Mouse (Mus musculus) myocyte (in vitro differentiated cells): ENCODE results near the gene Arl4c. TPM values are rescaled to one million over a fixed set of nuclear protein-coding genes. Genes with fewer than 3 reads are reported as not detected.

Experiments
- H3K27me3 ChIP-seq: one replicate; pipeline ENCODE4 v1.6.1; 2011; ENCODE audit not compliant: control insufficient read depth, insufficient read depth, insufficient read length
- H3K36me3 ChIP-seq: one replicate; pipeline ENCODE4 v1.6.1; 2011; ENCODE audit not compliant: control insufficient read depth, insufficient read depth
- H3K4me2 ChIP-seq: one replicate; pipeline ENCODE4 v1.6.1; 2011; ENCODE audit warnings: low read depth, control low read depth
- H3K4me3 ChIP-seq: one replicate; pipeline ENCODE4 v1.5.1; 2011; ENCODE audit warnings: mild to moderate bottlenecking, control low read depth, moderate library complexity
- H3K79me2 ChIP-seq: one replicate; pipeline ENCODE4 v1.6.1; 2011; ENCODE audit not compliant: control insufficient read depth, insufficient read depth
- H3ac ChIP-seq: one replicate; pipeline ENCODE4 v1.6.1; 2011; ENCODE audit not compliant: control insufficient read depth, insufficient read length
- CEBPB ChIP-seq: IDR thresholded peaks from 2 replicates; pipeline ENCODE4 v1.6.1; 2011; ENCODE audit warnings: mild to moderate bottlenecking, moderate library complexity; ENCODE audit not compliant: poor library complexity, insufficient read depth, severe bottlenecking
- E2F4 ChIP-seq: IDR thresholded peaks from one replicate; pipeline ENCODE4 v1.6.1; 2011; ENCODE audit warnings: mild to moderate bottlenecking, control low read depth, moderate library complexity; ENCODE audit not compliant: insufficient read depth
- MAX ChIP-seq: IDR thresholded peaks from one replicate; pipeline ENCODE4 v1.6.1; 2011; ENCODE audit warnings: low read depth, mild to moderate bottlenecking, control low read depth
- MYOD1 ChIP-seq, 3 experiments: IDR thresholded peaks; one replicate each; pipeline ENCODE4 v1.6.1; 2011; ENCODE audit warnings: control low read depth in 2 of 3, low read depth in 2 of 3, mild to moderate bottlenecking in 2 of 3, moderate library complexity in 1 of 3; ENCODE audit not compliant: insufficient read length in 2 of 3, control insufficient read depth in 1 of 3
- MYOG ChIP-seq, 3 experiments: IDR thresholded peaks; one replicate each; pipeline ENCODE4 v1.6.1; 2011; ENCODE audit warnings: control low read depth in 2 of 3, low read depth in 2 of 3, mild to moderate bottlenecking in 2 of 3; ENCODE audit not compliant: insufficient read length in 2 of 3, control insufficient read depth in 1 of 3, insufficient read depth in 1 of 3
- POLR2A ChIP-seq: IDR thresholded peaks from one replicate; pipeline ENCODE4 v1.6.1; 2011; ENCODE audit warnings: low read depth, mild to moderate bottlenecking, control low read depth, moderate library complexity; ENCODE audit not compliant: insufficient read length
- POLR2AphosphoS2 ChIP-seq: IDR thresholded peaks from one replicate; pipeline ENCODE4 v1.6.1; 2011; ENCODE audit warnings: low read depth, control low read depth; ENCODE audit not compliant: insufficient read length
- REST ChIP-seq: IDR thresholded peaks from one replicate; pipeline ENCODE4 v1.6.1; 2011; ENCODE audit warnings: mild to moderate bottlenecking, control low read depth, moderate library complexity; ENCODE audit not compliant: insufficient read depth, insufficient read length
- SRF ChIP-seq: IDR thresholded peaks from one replicate; pipeline ENCODE4 v1.6.1; 2011; ENCODE audit warnings: low read depth; ENCODE audit not compliant: control insufficient read depth, insufficient read length
- TCF12 ChIP-seq: IDR thresholded peaks from one replicate; pipeline ENCODE4 v1.6.1; 2011; ENCODE audit warnings: mild to moderate bottlenecking, control low read depth; ENCODE audit not compliant: poor library complexity, insufficient read depth, severe bottlenecking
- TCF3 ChIP-seq: IDR thresholded peaks from one replicate; pipeline ENCODE4 v1.6.1; 2011; ENCODE audit warnings: low read depth, control low read depth; ENCODE audit not compliant: insufficient read length
- USF1 ChIP-seq: IDR thresholded peaks from one replicate; pipeline ENCODE4 v1.6.1; 2011; ENCODE audit warnings: low read depth, mild to moderate bottlenecking, control low read depth, moderate library complexity
- polyA plus RNA-seq: library from polyadenylated mRNA; unstranded; fragments of >200 nt; fragmentation: generic; extraction: Trizol; gene quantifications from one replicate; pipeline ENCODE4 v1.2.1, GENCODE M21; 2012; ENCODE audit warnings: missing spikeins

The Arl4c gene
- polyA plus RNA-seq, 1 experiment = 25.2 TPM

DNA sequence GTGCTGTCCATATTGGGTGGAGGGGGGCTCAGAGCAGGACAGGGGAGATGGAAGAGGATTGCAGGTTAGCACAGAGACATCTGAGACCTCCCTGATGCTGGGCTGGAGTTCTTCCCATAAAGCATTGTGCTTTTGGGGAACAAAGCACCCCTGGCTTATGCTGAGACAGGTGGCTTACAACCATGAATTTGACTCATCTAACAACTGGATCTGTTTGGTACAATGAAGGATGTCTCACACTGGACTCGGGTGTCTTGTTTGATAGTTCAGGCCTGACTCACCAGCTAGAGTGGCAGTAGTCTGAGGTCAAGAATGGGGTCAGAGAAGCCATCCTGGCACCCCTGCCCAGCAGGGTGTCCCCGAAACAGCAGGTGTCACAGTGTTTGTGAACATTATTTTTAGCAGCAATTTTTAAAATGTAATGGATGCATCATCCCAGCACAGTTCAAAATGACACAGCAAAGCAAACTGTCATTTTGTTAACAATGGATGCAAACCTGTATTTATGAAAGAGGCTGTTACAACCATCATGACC is 9.7 kb downstream of the Arl4c start:
- Histone ChIP-seq H3K4me3 (no peak overlapping the region), H3ac (no peak overlapping the region), H3K4me2 (peak overlapping the region; percentile 32), H3K27me3 (no peaks in the 10 kb centered on the region), H3K79me2 (peaks cover 10% of the 10 kb centered on the region), H3K36me3 (peaks cover 4% of the 10 kb centered on the region)
- TF ChIP-seq SRF (no peak), MYOD1 (IDR thresholded peaks at IDR 0.05; ENCODE audit: control insufficient read depth in 1 of 3, insufficient read length in 2 of 3, low read depth in 2 of 3) (peak in 2 of 3 experiments; percentile 55 to 73), TCF3 (no peak), MYOG (IDR thresholded peaks at IDR 0.05; ENCODE audit: control insufficient read depth in 1 of 3, insufficient read depth in 1 of 3, insufficient read length in 2 of 3, low read depth in 2 of 3) (peak in 2 of 3 experiments; percentile 17 to 53), MAX (no peak)

DNA sequence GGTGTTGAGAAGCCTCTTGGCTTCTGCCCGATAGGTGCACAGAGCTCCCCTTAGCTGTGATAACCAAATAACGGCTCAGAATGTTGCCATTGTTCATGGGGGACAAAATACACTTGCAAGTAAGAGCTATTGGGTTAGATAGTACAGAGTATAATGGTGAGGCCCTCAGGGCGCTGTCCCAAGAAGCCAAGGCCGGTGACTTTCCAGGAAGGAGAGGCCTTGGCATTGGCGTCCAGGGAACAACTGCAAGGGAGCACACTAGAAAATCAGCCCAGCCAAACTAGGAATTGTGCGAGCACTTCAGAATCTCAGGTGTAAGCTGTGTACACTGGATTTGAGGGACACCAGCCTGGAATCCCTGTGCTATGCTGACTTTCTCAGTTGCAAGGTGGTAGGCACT is 11.4 kb downstream of the Arl4c start:
- Histone ChIP-seq H3K36me3 (no peaks in the 10 kb centered on the region), H3K4me3 (no peak overlapping the region), H3K4me2 (no peak overlapping the region), H3ac (no peak overlapping the region), H3K79me2 (no peaks in the 10 kb centered on the region), H3K27me3 (no peaks in the 10 kb centered on the region)
- TF ChIP-seq E2F4 (no peak), MYOG (IDR thresholded peaks at IDR 0.05; ENCODE audit: control insufficient read depth in 1 of 3, insufficient read depth in 1 of 3, insufficient read length in 2 of 3, low read depth in 2 of 3) (no peak)

DNA sequence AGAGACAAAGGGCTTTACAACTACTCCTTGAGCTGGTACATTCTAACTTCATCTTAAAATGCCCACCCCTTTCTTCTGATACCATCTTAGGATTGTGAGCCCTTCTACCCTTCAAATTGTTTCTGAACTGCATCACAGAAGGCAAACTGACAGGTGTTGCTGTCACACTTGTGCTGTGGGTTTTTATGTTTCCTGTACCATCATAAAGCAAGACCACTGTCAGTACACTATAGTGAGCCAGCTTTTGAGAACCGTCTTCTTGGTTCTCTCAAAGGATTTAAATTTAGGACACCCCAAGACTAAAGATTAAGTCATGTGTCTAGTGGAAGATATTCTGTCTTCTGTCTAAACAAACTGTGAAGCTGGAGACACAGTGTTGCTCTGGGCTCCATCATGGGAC is 17.3 kb downstream of the Arl4c start:
- H3ac ChIP-seq = no peak overlapping the region
- no peak overlapping the region for H3K4me3 ChIP-seq
- no peak overlapping the region for H3K4me2 ChIP-seq
- H3K36me3 ChIP-seq = no peaks in the 10 kb centered on the region
- no peaks in the 10 kb centered on the region for H3K79me2 ChIP-seq
- no peaks in the 10 kb centered on the region for H3K27me3 ChIP-seq
- no peak for TF ChIP-seq TCF3
- peak in 1 of 3 experiments; percentile 32 for TF ChIP-seq MYOD1 (IDR thresholded peaks at IDR 0.05; ENCODE audit: control insufficient read depth in 1 of 3, insufficient read length in 2 of 3, low read depth in 2 of 3)

DNA sequence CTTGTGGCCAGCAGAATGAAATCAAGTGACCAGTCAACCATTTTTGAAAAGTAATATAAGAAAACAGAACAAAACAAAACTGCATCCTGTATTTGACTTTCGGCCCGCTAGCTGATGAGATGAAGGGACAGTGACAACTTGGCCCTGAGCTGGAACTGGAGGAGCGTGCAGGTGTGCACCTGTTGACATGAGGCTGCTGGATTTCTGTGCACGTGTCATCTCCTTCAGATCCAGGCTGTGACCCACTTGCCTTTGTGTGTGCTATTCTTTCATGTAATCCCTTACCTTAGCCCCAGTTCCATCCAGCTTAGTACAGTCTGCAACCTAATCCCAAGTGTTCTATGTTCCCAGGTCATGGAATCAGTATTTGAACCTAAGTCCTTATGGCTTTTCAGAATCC is 20.4 kb downstream of the Arl4c start:
- Histone ChIP-seq H3K4me2 (no peak overlapping the region), H3K4me3 (no peak overlapping the region)
- no peak for TF ChIP-seq MYOD1 (IDR thresholded peaks at IDR 0.05; ENCODE audit: control insufficient read depth in 1 of 3, insufficient read length in 2 of 3, low read depth in 2 of 3)
- TF ChIP-seq USF1 = no peak
- no peak for TF ChIP-seq TCF3
- TF ChIP-seq MAX = no peak
- TF ChIP-seq MYOG (IDR thresholded peaks at IDR 0.05; ENCODE audit: control insufficient read depth in 1 of 3, insufficient read depth in 1 of 3, insufficient read length in 2 of 3, low read depth in 2 of 3) = no peak
- no peak for TF ChIP-seq POLR2A
- TF ChIP-seq SRF = no peak
- TF ChIP-seq POLR2AphosphoS2 = no peak
- TF ChIP-seq E2F4 = no peak
- TF ChIP-seq REST = no peak
- no peak for TF ChIP-seq TCF12
- no peak for TF ChIP-seq CEBPB

DNA sequence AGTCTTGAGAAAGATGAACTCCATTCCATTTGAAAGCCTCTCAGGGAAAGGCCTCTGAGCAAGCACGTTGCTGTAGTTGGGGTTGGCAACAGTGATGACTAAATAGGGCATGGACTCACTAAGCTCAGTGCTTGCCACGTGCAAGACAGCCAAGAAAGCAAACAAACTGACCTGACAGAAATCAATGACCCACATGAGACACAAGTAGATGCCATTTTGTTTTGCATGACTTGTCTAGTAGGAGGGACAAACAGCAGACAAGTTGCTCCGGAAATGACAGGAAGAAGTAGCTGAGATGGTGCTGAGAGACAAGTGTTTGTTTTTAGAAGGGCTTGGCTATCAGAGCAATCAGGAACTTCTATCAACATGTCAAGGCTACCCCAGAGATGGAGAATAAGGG is 21.2 kb downstream of the Arl4c start:
- Histone ChIP-seq H3K27me3 (no peaks in the 10 kb centered on the region), H3K36me3 (no peaks in the 10 kb centered on the region), H3K4me3 (no peak overlapping the region), H3ac (no peak overlapping the region), H3K4me2 (no peak overlapping the region), H3K79me2 (no peaks in the 10 kb centered on the region)
- TF ChIP-seq MYOG (IDR thresholded peaks at IDR 0.05; ENCODE audit: control insufficient read depth in 1 of 3, insufficient read depth in 1 of 3, insufficient read length in 2 of 3, low read depth in 2 of 3) (no peak), REST (no peak)

More for the DNA sequence above, 20.4 kb downstream of the Arl4c start:
- Histone ChIP-seq H3ac (no peak overlapping the region), H3K36me3 (no peaks in the 10 kb centered on the region), H3K79me2 (no peaks in the 10 kb centered on the region), H3K27me3 (no peaks in the 10 kb centered on the region)

DNA sequence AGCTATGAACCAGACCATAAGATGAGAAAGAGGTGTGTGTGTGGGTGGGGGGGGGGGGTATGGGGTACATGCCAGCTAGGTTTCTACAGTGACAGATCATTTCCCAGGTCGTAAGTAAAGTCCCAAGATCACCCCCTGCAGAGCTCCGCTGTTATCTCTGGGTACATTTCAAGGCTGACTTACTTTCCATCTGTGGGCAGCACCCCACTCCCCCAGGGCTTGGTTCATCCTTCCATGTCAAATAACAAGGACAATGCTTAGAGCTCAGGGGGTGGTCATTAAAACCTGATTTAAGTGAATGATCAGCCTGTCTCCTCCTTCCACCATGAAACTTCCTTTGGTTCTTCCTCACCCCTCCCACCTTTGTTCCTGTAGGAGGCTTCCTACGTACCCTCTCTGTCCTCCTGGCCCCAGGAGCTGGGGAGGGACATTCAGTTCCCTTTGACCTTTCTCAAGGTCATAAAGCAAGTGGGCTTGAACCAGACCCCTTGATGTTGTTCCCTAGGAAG is 23.7 kb downstream of the Arl4c start:
- no peak for TF ChIP-seq E2F4
- no peak for TF ChIP-seq MYOG (IDR thresholded peaks at IDR 0.05; ENCODE audit: control insufficient read depth in 1 of 3, insufficient read depth in 1 of 3, insufficient read length in 2 of 3, low read depth in 2 of 3)
- TF ChIP-seq REST = no peak
- no peak for TF ChIP-seq TCF3
- TF ChIP-seq CEBPB = no peak
- no peak for TF ChIP-seq TCF12
- no peak for TF ChIP-seq MYOD1 (IDR thresholded peaks at IDR 0.05; ENCODE audit: control insufficient read depth in 1 of 3, insufficient read length in 2 of 3, low read depth in 2 of 3)
- no peak for TF ChIP-seq POLR2AphosphoS2
- TF ChIP-seq USF1 = no peak
- TF ChIP-seq POLR2A = no peak
- no peak for TF ChIP-seq SRF
- TF ChIP-seq MAX = no peak
- Histone ChIP-seq H3ac (no peak overlapping the region), H3K79me2 (no peaks in the 10 kb centered on the region), H3K36me3 (no peaks in the 10 kb centered on the region), H3K27me3 (no peaks in the 10 kb centered on the region), H3K4me2 (no peak overlapping the region), H3K4me3 (no peak overlapping the region)
